Mouse (Mus musculus) adrenal gland, postnatal 25 days (tissue): ENCODE results near the gene Rab11a. TPM values are rescaled to one million over a fixed set of nuclear protein-coding genes. Genes with fewer than 3 reads are reported as not detected.
"Not testable (repeated sequence)": the region's sequence is repeated elsewhere in the genome, so short reads cannot be mapped to it uniquely, and the experiment has no call there.

ENCODE experiments used
- DNase-seq: peaks from one replicate; pipeline ENCODE4 v3.0.0; 2021; ENCODE audit warnings: mixed read lengths
- microRNA-seq, 2 experiments: library from miRNA; unstranded; fragments of <30 nt; microRNA quantifications; one replicate each; pipeline ENCODE4 v1.2.0; 2021
- total RNA-seq: library from RNA; stranded (reverse); gene quantifications from 2 replicates; pipeline ENCODE4 v1.2.3, GENCODE M21; 2021

Rab11a gene
- total RNA-seq, 1 experiment from 2014 or later: 270 TPM

GRCm38 (mm10) chr9:64693094-64693493, 44.5 kb downstream of the Rab11a start:
- no peak for DNase-seq

- peak; percentile 56 for DNase-seq
These were observed 46.4 kb downstream of the Rab11a start for GRCm38 (mm10) chr9:64691176-64691575.

GRCm38 (mm10) chr9:64690771-64691170, 46.8 kb downstream of the Rab11a start:
- DNase-seq: no peak

- no peak for DNase-seq
These were observed 49.6 kb downstream of the Rab11a start for GRCm38 (mm10) chr9:64688015-64688394.

- no peak for DNase-seq
These were observed 50.2 kb downstream of the Rab11a start for GRCm38 (mm10) chr9:64687122-64688014.

- DNase-seq: not testable (repeated sequence)
These were observed 65.9 kb downstream of the Rab11a start for GRCm38 (mm10) chr9:64671341-64672319.

GRCm38 (mm10) chr9:64668001-64668400, 69.6 kb downstream of the Rab11a start:
- DNase-seq: no peak

GRCm38 (mm10) chr9:64667513-64667912, 70.0 kb downstream of the Rab11a start:
- DNase-seq: no peak

- DNase-seq: peak; percentile 42
These were observed 71.0 kb downstream of the Rab11a start for GRCm38 (mm10) chr9:64666549-64666948.

Small RNA genes within 50 kb of the gene (microRNA-seq; reads per million reads assigned to microRNA genes)
- 0 to 0.34 reads per million in 2 experiments for gene Gm47308

Other genes with a start within 250 kb of the Rab11a start
- 21.5 and 26.7 TPM in 2 replicates for gene Dennd4a, start 73.6 kb upstream of the Rab11a start, total RNA-seq
- gene Slc24a1, start 213.8 kb upstream of the Rab11a start, total RNA-seq: not detected in 2 replicates
- 29.8 and 33.7 TPM in 2 replicates for gene Ints14, start 223.1 kb upstream of the Rab11a start, total RNA-seq